Mouse (Mus musculus) heart, embryonic 15.5 days (tissue): ENCODE measurements around the gene Sun1. TPM values are rescaled to one million over a fixed set of nuclear protein-coding genes. Genes with fewer than 3 reads are reported as not detected.

ENCODE experiments used
- ATAC-seq: fragments of 200-750 bp; cut with Nextera tagmentation; replicated peaks from 2 replicates; pipeline ENCODE4 v1.8.0; 2017; ENCODE audit warnings: low read depth, moderate TSS enrichment; ENCODE audit not compliant: insufficient number of reproducible peaks, insufficient read depth, low FRiP score
- H3K27ac ChIP-seq: fragments of 300-500 bp; sonication (generic); 2 replicates; pipeline ENCODE4 v1.5.1; 2015; ENCODE audit warnings: mild to moderate bottlenecking, inconsistent platforms
- H3K27me3 ChIP-seq: fragments of 300-500 bp; sonication (generic); 2 replicates; pipeline ENCODE4 v1.6.1; 2015; ENCODE audit warnings: inconsistent platforms
- H3K36me3 ChIP-seq: fragments of 300-500 bp; sonication (generic); 2 replicates; pipeline ENCODE4 v1.6.1; 2015; ENCODE audit warnings: mild to moderate bottlenecking, inconsistent platforms
- H3K4me1 ChIP-seq: fragments of 300-500 bp; sonication (generic); replicated peaks from 2 replicates; pipeline ENCODE4 v1.6.1; 2015; ENCODE audit warnings: inconsistent platforms
- H3K4me2 ChIP-seq: fragments of 300-500 bp; sonication (generic); 2 replicates; pipeline ENCODE4 v1.6.1; 2015; ENCODE audit warnings: inconsistent platforms, mild to moderate bottlenecking, moderate library complexity
- H3K4me3 ChIP-seq: fragments of 300-500 bp; sonication (generic); 2 replicates; pipeline ENCODE4 v1.5.1; 2015; ENCODE audit warnings: mild to moderate bottlenecking, inconsistent platforms
- H3K9ac ChIP-seq: fragments of 300-500 bp; sonication (generic); 2 replicates; pipeline ENCODE4 v1.6.1; 2015; ENCODE audit warnings: mild to moderate bottlenecking, inconsistent platforms
- H3K9me3 ChIP-seq: fragments of 300-500 bp; sonication (generic); replicated peaks from 2 replicates; pipeline ENCODE4 v1.6.1; 2016; ENCODE audit warnings: inconsistent platforms
- WGBS: fragments of 180-500 bp; shearing (Covaris S2); methylation state at CpG from one replicate; pipeline ENCODE4 v1.1.7; 2015; ENCODE audit warnings: mixed read lengths; 5-methylcytosine and 5-hydroxymethylcytosine counted together
- polyA plus RNA-seq: library from polyadenylated mRNA; unstranded; fragments of >200 nt; fragmentation: Nextera tagmentation; extraction: Ambion mirVana; gene quantifications from 2 replicates; pipeline ENCODE4 v1.2.1, GENCODE M21; 2015

Gene Sun1
- polyA plus RNA-seq, 1 experiment from 2014 or later, result 32.4 TPM

GRCm38 (mm10) chr5:139183601-139184000, 16.8 kb upstream of the Sun1 start:
- 90% methylated on average over 9 of the region's 9 CpGs for WGBS
- Histone ChIP-seq H3K9me3 (no peaks in the 10 kb centered on the region), H3K36me3 (peaks cover 49% of the 10 kb centered on the region), H3K4me1 (no peaks in the 10 kb centered on the region), H3K27ac (no peak overlapping the region), H3K4me2 (no peak overlapping the region), H3K27me3 (no peaks in the 10 kb centered on the region), H3K9ac (no peak overlapping the region), H3K4me3 (no peak overlapping the region)
- ATAC-seq, result no peak

GRCm38 (mm10) chr5:139184897-139185296, 15.5 kb upstream of the Sun1 start:
- Histone ChIP-seq H3K4me1 (no peaks in the 10 kb centered on the region), H3K27ac (no peak overlapping the region), H3K27me3 (no peaks in the 10 kb centered on the region), H3K9me3 (no peaks in the 10 kb centered on the region), H3K4me2 (no peak overlapping the region), H3K36me3 (peaks cover 49% of the 10 kb centered on the region), H3K9ac (no peak overlapping the region), H3K4me3 (no peak overlapping the region)
- no peak for ATAC-seq
- 71% methylated on average over 4 of the region's 4 CpGs for WGBS

GRCm38 (mm10) chr5:139189726-139190125, 10.7 kb upstream of the Sun1 start:
- 94% methylated on average over 5 of the region's 5 CpGs for WGBS
- no peak for ATAC-seq
- H3K9me3 ChIP-seq, result no peaks in the 10 kb centered on the region

GRCm38 (mm10) chr5:139190958-139191357, 9.5 kb upstream of the Sun1 start:
- ATAC-seq, result no peak
- no peak overlapping the region for H3K4me2 ChIP-seq
- H3K9me3 ChIP-seq, result no peaks in the 10 kb centered on the region
- H3K4me1 ChIP-seq, result no peaks in the 10 kb centered on the region
- H3K4me3 ChIP-seq, result no peak overlapping the region
- H3K36me3 ChIP-seq, result peaks cover 6% of the 10 kb centered on the region; the same call in 1 of the 2 replicates
- 69% methylated on average over 5 of the region's 5 CpGs for WGBS
- no peak overlapping the region for H3K27ac ChIP-seq
- no peaks in the 10 kb centered on the region for H3K27me3 ChIP-seq
- no peak overlapping the region for H3K9ac ChIP-seq

More at GRCm38 (mm10) chr5:139189726-139190125, 10.7 kb upstream of the Sun1 start:
- Histone ChIP-seq H3K27me3 (no peaks in the 10 kb centered on the region), H3K4me3 (no peak overlapping the region), H3K9ac (no peak overlapping the region), H3K27ac (no peak overlapping the region), H3K4me2 (no peak overlapping the region), H3K36me3 (peaks cover 12% of the 10 kb centered on the region; the same call in 1 of the 2 replicates), H3K4me1 (no peaks in the 10 kb centered on the region)

GRCm38 (mm10) chr5:139198779-139199178, 1.7 kb upstream of the Sun1 start:
- H3K27me3 ChIP-seq, result no peaks in the 10 kb centered on the region
- H3K9ac ChIP-seq, result no peak overlapping the region
- no peak for ATAC-seq
- no peaks in the 10 kb centered on the region for H3K36me3 ChIP-seq
- no peaks in the 10 kb centered on the region for H3K9me3 ChIP-seq
- no peak overlapping the region for H3K4me3 ChIP-seq
- no peak overlapping the region for H3K4me2 ChIP-seq
- H3K4me1 ChIP-seq, result peaks cover 24% of the 10 kb centered on the region
- 79% methylated on average over 3 of the region's 3 CpGs for WGBS
- no peak overlapping the region for H3K27ac ChIP-seq

- no peaks in the 10 kb centered on the region for H3K27me3 ChIP-seq
- H3K9me3 ChIP-seq, result no peaks in the 10 kb centered on the region
- no peaks in the 10 kb centered on the region for H3K36me3 ChIP-seq
- H3K4me2 ChIP-seq, result peak overlapping the region; percentile 82
- H3K4me3 ChIP-seq, result peak overlapping the region; percentile 84
- peaks cover 24% of the 10 kb centered on the region for H3K4me1 ChIP-seq
- peak overlapping the region; percentile 89 for H3K27ac ChIP-seq
- WGBS, result 34% methylated on average over 2 of the region's 2 CpGs
- peak overlapping the region; percentile 58 for H3K9ac ChIP-seq
- ATAC-seq, result no peak
Measured at GRCm38 (mm10) chr5:139199636-139199994, 822 bp upstream of the Sun1 start.

GRCm38 (mm10) chr5:139200770-139201569, 533 bp downstream of the Sun1 start:
- 1% methylated on average over 57 of the region's 57 CpGs for WGBS
- Histone ChIP-seq H3K9me3 (no peaks in the 10 kb centered on the region), H3K27me3 (no peaks in the 10 kb centered on the region), H3K4me3 (peak overlapping the region; percentile 84), H3K27ac (peak overlapping the region; percentile 55), H3K36me3 (no peaks in the 10 kb centered on the region), H3K9ac (peak overlapping the region; percentile 81), H3K4me1 (peaks cover 24% of the 10 kb centered on the region), H3K4me2 (peak overlapping the region; percentile 91)
- ATAC-seq, result no peak

GRCm38 (mm10) chr5:139202127-139202526, 1.7 kb downstream of the Sun1 start:
- Histone ChIP-seq H3K9me3 (no peaks in the 10 kb centered on the region), H3K4me3 (no peak overlapping the region), H3K4me2 (peak overlapping the region; percentile 91; the same call in 1 of the 2 replicates), H3K27ac (no peak overlapping the region), H3K4me1 (peaks cover 19% of the 10 kb centered on the region), H3K36me3 (no peaks in the 10 kb centered on the region), H3K9ac (no peak overlapping the region), H3K27me3 (no peaks in the 10 kb centered on the region)
- no peak for ATAC-seq
- 74% methylated on average over 11 of the region's 11 CpGs for WGBS

- H3K9me3 ChIP-seq, result no peaks in the 10 kb centered on the region
- ATAC-seq, result no peak
- no peak overlapping the region for H3K9ac ChIP-seq
- no peak overlapping the region for H3K27ac ChIP-seq
- H3K36me3 ChIP-seq, result no peaks in the 10 kb centered on the region
- H3K4me3 ChIP-seq, result no peak overlapping the region
- WGBS, result 65% methylated on average over 5 of the region's 5 CpGs
- no peak overlapping the region for H3K4me2 ChIP-seq
- no peaks in the 10 kb centered on the region for H3K27me3 ChIP-seq
- peaks cover 17% of the 10 kb centered on the region for H3K4me1 ChIP-seq
Measured at GRCm38 (mm10) chr5:139203312-139203711, 2.9 kb downstream of the Sun1 start.

GRCm38 (mm10) chr5:139206081-139206480, 5.6 kb downstream of the Sun1 start:
- Histone ChIP-seq H3K4me2 (no peak overlapping the region), H3K4me1 (peaks cover 11% of the 10 kb centered on the region), H3K36me3 (no peaks in the 10 kb centered on the region), H3K27me3 (no peaks in the 10 kb centered on the region), H3K4me3 (no peak overlapping the region), H3K9ac (no peak overlapping the region), H3K9me3 (no peaks in the 10 kb centered on the region), H3K27ac (no peak overlapping the region)
- WGBS, result 66% methylated on average over 4 of the region's 4 CpGs
- no peak for ATAC-seq

GRCm38 (mm10) chr5:139206525-139206924, 6.1 kb downstream of the Sun1 start:
- Histone ChIP-seq H3K27ac (no peak overlapping the region), H3K36me3 (no peaks in the 10 kb centered on the region), H3K9me3 (no peaks in the 10 kb centered on the region), H3K4me2 (no peak overlapping the region), H3K27me3 (no peaks in the 10 kb centered on the region), H3K9ac (no peak overlapping the region), H3K4me3 (no peak overlapping the region), H3K4me1 (peaks cover 7% of the 10 kb centered on the region)
- WGBS, result 76% methylated on average over 7 of the region's 7 CpGs
- no peak for ATAC-seq

- peaks cover 5% of the 10 kb centered on the region for H3K4me1 ChIP-seq
- H3K9ac ChIP-seq, result no peak overlapping the region
- no peak overlapping the region for H3K27ac ChIP-seq
- ATAC-seq, result no peak
- no peak overlapping the region for H3K4me2 ChIP-seq
- H3K9me3 ChIP-seq, result no peaks in the 10 kb centered on the region
- H3K36me3 ChIP-seq, result 0 out of 2 replicates have a peak, but pooled peaks cover 2% of the 10 kb centered on the region
- no peak overlapping the region for H3K4me3 ChIP-seq
- H3K27me3 ChIP-seq, result no peaks in the 10 kb centered on the region
Measured at GRCm38 (mm10) chr5:139208183-139208582, 7.7 kb downstream of the Sun1 start.
